Mouse (Mus musculus) limb, embryonic 12.5 days (tissue): ENCODE results near the gene Zc3h15. TPM values are rescaled to one million over a fixed set of nuclear protein-coding genes. Genes with fewer than 3 reads are reported as not detected.
A peak's percentile ranks its signal among the peaks of the same experiment; 100 is the strongest.
"Not testable (repeated sequence)": the region's sequence is repeated elsewhere in the genome, so short reads cannot be mapped to it uniquely, and the experiment has no call there.

ENCODE experiments used
- ATAC-seq: fragments of 200-750 bp; cut with Nextera tagmentation; 2 replicates; pipeline ENCODE4 v1.8.0; 2017; ENCODE audit warnings: low read depth, moderate TSS enrichment; ENCODE audit not compliant: insufficient number of reproducible peaks, insufficient read depth, low FRiP score, low TSS enrichment
- H3K27ac ChIP-seq: fragments of 300-500 bp; sonication (generic); 2 replicates; pipeline ENCODE4 v1.5.1; 2016; ENCODE audit warnings: mild to moderate bottlenecking, moderate library complexity
- H3K27me3 ChIP-seq: fragments of 300-500 bp; sonication (generic); 2 replicates; pipeline ENCODE4 v1.6.1; 2016; ENCODE audit warnings: mild to moderate bottlenecking, moderate library complexity
- H3K36me3 ChIP-seq: fragments of 300-500 bp; sonication (generic); 2 replicates; pipeline ENCODE4 v1.6.1; 2016; ENCODE audit warnings: mild to moderate bottlenecking, moderate library complexity
- H3K4me1 ChIP-seq: fragments of 300-500 bp; sonication (generic); replicated peaks from 2 replicates; pipeline ENCODE4 v1.6.1; 2016
- H3K4me2 ChIP-seq: fragments of 300-500 bp; sonication (generic); 2 replicates; pipeline ENCODE4 v1.6.1; 2016; ENCODE audit warnings: mild to moderate bottlenecking, moderate library complexity
- H3K4me3 ChIP-seq: fragments of 300-500 bp; sonication (generic); replicated peaks from 2 replicates; pipeline ENCODE4 v1.5.1; 2016; ENCODE audit warnings: mild to moderate bottlenecking
- H3K9ac ChIP-seq: fragments of 300-500 bp; sonication (generic); replicated peaks from 2 replicates; pipeline ENCODE4 v1.6.1; 2016; ENCODE audit warnings: mild to moderate bottlenecking, moderate library complexity
- H3K9me3 ChIP-seq: fragments of 300-500 bp; sonication (generic); 2 replicates; pipeline ENCODE4 v1.6.1; 2016; ENCODE audit warnings: mild to moderate bottlenecking, moderate library complexity
- WGBS: fragments of 180-500 bp; shearing (Covaris S2); methylation state at CpG from one replicate; pipeline ENCODE4 v1.1.7; 2016; 5-methylcytosine and 5-hydroxymethylcytosine counted together
- polyA plus RNA-seq: library from polyadenylated mRNA; unstranded; fragments of >200 nt; fragmentation: Nextera tagmentation; extraction: Ambion mirVana; gene quantifications from 2 replicates; pipeline ENCODE4 v1.2.1, GENCODE M21; 2016

Gene Zc3h15
- polyA plus RNA-seq, 1 experiment from 2014 or later, result 176 TPM

DNA sequence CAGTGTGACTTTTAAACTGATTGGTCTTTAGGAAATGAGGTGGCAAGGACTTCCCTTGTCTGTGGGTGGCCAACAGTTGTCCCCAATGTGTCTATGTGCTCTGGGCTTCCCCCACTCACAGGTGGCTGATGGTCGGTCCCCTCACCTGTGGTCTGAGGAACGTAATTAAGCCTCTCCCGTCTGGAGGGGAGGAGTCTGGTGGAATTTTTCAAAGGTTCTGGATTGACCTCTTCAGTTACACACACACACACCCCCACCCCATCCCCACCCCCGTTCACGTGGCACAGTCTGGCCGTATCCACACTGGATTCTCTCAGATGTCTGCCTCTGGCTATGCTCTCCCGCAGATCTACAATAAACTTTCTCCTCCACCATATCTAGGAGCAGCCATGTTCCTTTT, 49.8 kb downstream of the Zc3h15 start:
- H3K4me2 ChIP-seq, result no peak overlapping the region
- no peak overlapping the region for H3K9ac ChIP-seq
- H3K36me3 ChIP-seq, result no peaks in the 10 kb centered on the region
- no peaks in the 10 kb centered on the region for H3K9me3 ChIP-seq
- no peaks in the 10 kb centered on the region for H3K27me3 ChIP-seq
- no peak overlapping the region for H3K27ac ChIP-seq
- 53% methylated on average over 7 of the region's 7 CpGs for WGBS
- no peaks in the 10 kb centered on the region for H3K4me1 ChIP-seq
- 0 out of 2 replicates have a peak, but pooled peaks have one; percentile 26 for ATAC-seq
- no peak overlapping the region for H3K4me3 ChIP-seq

DNA sequence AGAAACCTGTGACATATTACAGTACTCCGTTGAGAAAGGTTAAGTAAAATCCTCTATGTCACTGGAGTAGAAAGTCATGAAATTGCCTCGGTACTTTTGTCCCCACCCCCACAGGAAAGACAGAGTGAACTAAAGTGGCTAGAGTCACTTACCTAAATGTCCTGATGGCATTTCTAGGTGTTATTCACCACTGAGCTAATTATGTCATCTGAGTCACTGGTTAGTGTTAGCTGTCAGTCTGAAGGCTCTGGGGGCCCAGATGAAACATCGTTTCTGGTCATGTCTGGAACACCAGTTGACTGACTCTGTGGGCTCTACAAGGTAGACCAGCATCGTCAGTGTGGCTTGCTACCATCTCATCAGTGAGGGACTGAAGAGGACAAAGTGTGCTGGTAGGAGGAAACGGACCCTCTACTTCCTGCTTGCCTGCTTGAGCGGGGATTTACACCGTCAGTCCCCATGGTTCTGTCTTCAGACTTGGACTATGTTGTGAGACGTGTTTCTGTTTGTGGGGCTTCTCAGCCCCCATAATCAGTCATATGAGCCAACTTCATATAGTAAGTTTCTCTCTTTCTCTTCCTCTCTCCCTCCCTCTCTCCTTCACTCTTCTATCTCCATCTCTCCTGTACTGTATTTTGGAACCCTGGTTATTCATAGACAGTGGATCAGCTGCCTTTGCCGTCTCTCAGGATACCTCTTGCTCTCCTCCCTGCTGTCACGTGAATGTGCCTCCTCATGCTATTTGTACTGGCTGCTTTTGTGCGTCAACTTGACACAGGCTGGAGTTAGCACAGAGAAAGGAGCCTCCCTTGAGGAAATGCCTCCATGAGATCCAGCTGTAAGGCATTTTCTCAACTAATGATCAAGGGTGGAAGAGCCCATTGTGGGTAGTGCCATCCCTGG, 51.4 kb downstream of the Zc3h15 start:
- Histone ChIP-seq H3K27me3 (no peaks in the 10 kb centered on the region), H3K9me3 (no peaks in the 10 kb centered on the region), H3K4me3 (no peak overlapping the region), H3K4me1 (no peaks in the 10 kb centered on the region), H3K4me2 (no peak overlapping the region), H3K36me3 (no peaks in the 10 kb centered on the region), H3K9ac (no peak overlapping the region), H3K27ac (no peak overlapping the region)
- no peak for ATAC-seq
- WGBS, result 76% methylated on average over 11 of the region's 11 CpGs

DNA sequence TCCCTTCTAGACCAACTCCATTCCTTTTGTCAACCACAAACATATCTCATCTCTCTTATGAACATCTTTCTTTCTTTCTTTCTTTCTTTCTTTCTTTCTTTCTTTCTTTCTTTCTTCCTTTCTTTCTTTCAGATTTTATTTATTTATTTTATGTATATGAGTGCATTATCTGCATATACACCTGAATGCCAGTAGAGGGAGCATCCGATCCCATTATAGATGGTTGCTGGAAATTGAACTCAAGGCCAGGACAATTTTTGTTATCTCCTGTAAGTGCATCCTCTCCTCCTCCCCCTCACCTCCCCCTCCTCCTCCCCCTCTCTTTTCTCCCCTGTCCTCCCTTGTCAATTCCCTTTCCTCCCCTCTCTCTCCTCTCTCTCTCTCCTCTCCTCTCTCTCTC, 54.2 kb downstream of the Zc3h15 start:
- ATAC-seq, result no peak
- WGBS, result 75% methylated on average over 1 of the region's 1 CpGs
- Histone ChIP-seq H3K9ac (no peak overlapping the region), H3K4me3 (no peak overlapping the region), H3K9me3 (no peaks in the 10 kb centered on the region), H3K4me1 (peaks cover 8% of the 10 kb centered on the region), H3K4me2 (no peak overlapping the region), H3K27me3 (no peaks in the 10 kb centered on the region), H3K36me3 (no peaks in the 10 kb centered on the region), H3K27ac (no peak overlapping the region)

DNA sequence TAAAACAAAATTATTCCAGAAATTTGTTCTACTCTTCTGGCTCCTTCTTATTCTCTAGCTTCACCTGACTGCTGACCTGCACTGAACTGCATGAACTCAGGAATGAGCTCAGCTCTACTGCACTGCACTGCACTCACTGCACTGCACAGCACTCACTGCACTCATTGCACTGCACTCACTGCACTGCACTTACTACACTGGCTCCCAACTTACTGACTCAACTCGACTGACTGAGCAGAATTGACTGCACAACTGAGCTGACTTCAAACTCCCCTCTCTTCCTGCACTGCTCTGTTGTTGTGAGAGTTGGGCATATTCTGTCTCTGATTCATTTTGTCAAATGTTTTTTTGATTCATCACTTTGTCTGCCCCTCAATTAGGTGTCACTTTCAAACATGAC, 55.1 kb downstream of the Zc3h15 start:
- no peak overlapping the region for H3K9ac ChIP-seq
- 54% methylated on average over 1 of the region's 1 CpGs for WGBS
- H3K9me3 ChIP-seq, result no peaks in the 10 kb centered on the region
- no peak overlapping the region for H3K4me2 ChIP-seq
- no peak overlapping the region for H3K4me3 ChIP-seq
- no peak for ATAC-seq
- peaks cover 8% of the 10 kb centered on the region for H3K4me1 ChIP-seq
- no peak overlapping the region for H3K27ac ChIP-seq
- H3K36me3 ChIP-seq, result no peaks in the 10 kb centered on the region
- no peaks in the 10 kb centered on the region for H3K27me3 ChIP-seq

DNA sequence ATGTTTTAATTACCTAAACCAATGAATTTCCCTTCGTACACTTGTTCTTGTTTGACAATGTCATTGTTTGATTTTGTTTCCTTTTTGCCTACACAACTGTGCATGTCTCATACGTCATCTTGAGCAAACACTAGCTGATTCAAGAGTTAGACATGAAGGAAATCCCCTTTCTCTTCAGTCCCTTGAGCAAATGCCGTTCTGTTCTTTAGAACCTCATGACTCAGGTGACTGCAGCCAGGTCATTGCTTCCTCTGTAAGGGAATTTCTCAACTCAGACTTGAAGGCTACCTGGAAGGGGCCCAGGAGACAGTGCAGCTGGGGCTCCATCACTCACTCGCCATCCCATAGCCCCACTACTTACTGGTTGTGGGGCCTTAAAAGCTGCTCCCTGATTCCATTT, 56.4 kb downstream of the Zc3h15 start:
- no peak for ATAC-seq
- H3K36me3 ChIP-seq, result no peaks in the 10 kb centered on the region
- 82% methylated on average over 4 of the region's 4 CpGs for WGBS
- H3K4me3 ChIP-seq, result no peak overlapping the region
- no peak overlapping the region for H3K9ac ChIP-seq
- H3K4me2 ChIP-seq, result no peak overlapping the region
- no peaks in the 10 kb centered on the region for H3K9me3 ChIP-seq
- no peaks in the 10 kb centered on the region for H3K27me3 ChIP-seq
- no peak overlapping the region for H3K27ac ChIP-seq
- H3K4me1 ChIP-seq, result peaks cover 10% of the 10 kb centered on the region

DNA sequence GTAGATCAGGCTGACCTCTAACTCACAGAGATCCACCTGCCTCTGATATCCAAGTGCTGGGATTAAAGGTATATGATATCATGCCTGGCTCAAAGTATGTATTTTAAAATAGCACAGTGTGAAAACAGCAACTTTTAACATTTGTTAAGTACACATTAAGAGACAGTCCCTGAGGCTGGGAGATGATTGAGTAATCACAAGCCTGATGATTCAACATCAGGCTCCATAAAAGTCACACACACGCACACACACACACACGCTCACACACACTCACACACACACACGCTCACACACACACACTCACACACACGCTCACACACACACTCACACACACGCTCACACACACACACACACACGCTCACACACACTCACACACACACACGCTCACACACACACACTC, 58.2 kb downstream of the Zc3h15 start:
- Histone ChIP-seq H3K9me3 (no peaks in the 10 kb centered on the region), H3K4me3 (no peak overlapping the region), H3K27me3 (no peaks in the 10 kb centered on the region), H3K4me2 (no peak overlapping the region), H3K4me1 (peaks cover 22% of the 10 kb centered on the region), H3K27ac (no peak overlapping the region), H3K9ac (no peak overlapping the region), H3K36me3 (no peaks in the 10 kb centered on the region)
- ATAC-seq, result no peak
- 87% methylated on average over 7 of the region's 7 CpGs for WGBS

DNA sequence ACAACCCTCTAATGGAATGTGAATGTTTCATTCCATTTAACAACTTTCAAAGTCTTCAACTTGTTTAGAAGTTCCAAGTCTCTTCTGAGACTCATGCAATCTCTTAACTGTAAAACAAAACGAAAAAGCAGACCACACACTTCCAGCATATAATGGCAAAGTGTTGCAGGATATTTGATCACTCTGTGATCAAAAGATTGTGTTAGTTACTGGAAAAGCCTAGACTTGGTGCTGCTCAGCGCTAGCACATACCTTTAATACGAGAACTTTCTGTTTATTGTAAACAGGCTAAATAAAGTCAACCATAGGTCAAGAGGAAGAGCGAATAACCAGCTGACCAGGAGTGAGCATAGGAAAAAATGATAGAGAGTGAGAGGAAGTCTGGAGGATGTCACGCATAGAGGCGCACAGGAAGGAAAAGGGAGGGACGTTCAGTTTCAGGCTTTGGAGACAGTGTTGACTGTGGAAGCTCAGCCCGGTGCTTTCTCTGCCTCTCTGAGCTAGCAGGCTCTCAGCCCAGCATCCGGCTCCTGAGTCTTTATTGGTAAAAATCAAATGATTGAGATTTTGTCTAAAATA, 61.4 kb downstream of the Zc3h15 start:
- no peak overlapping the region for H3K9ac ChIP-seq
- no peaks in the 10 kb centered on the region for H3K36me3 ChIP-seq
- H3K27ac ChIP-seq, result no peak overlapping the region
- H3K27me3 ChIP-seq, result no peaks in the 10 kb centered on the region
- H3K9me3 ChIP-seq, result no peaks in the 10 kb centered on the region
- ATAC-seq, result no peak
- H3K4me2 ChIP-seq, result no peak overlapping the region
- peaks cover 48% of the 10 kb centered on the region for H3K4me1 ChIP-seq
- WGBS, result 74% methylated on average over 9 of the region's 9 CpGs
- no peak overlapping the region for H3K4me3 ChIP-seq

DNA sequence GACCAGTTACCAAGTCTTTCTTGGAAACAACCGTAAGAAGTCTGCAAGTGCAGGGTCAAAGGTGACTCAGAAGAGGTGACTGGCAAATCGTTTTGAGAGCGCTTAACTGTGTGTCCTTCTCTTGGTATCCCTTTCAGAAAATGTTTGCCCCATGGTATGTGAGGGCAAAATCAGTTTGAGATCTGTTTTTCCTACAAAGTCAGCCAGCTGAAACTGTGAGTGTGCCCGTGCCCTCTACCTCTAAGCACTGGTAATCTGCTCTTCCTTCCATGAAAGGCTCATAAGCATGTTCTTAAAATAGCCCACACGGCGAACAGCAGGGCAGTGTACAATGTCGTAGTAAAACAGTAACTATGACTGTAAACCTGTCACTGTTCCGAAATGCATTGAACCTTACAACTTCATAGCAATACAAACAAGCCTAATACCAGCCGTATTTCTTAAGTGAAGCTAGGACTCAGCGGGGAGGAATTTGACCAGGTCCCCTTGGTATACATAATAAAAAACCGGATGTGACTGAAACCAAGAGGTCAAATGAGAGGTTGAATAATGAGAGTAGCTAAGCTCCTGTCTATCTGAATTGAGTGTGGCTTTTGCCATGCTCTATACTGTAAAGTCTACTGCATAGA, 65.8 kb downstream of the Zc3h15 start:
- peaks cover 57% of the 10 kb centered on the region for H3K4me1 ChIP-seq
- no peak overlapping the region for H3K4me3 ChIP-seq
- H3K9me3 ChIP-seq, result no peaks in the 10 kb centered on the region
- H3K4me2 ChIP-seq, result peak overlapping the region; percentile 11; the same call in 1 of the 2 replicates
- H3K27me3 ChIP-seq, result no peaks in the 10 kb centered on the region
- no peak overlapping the region for H3K9ac ChIP-seq
- peak; percentile 75 for ATAC-seq
- no peaks in the 10 kb centered on the region for H3K36me3 ChIP-seq
- WGBS, result 10% methylated on average over 11 of the region's 11 CpGs
- H3K27ac ChIP-seq, result peak overlapping the region; percentile 69

DNA sequence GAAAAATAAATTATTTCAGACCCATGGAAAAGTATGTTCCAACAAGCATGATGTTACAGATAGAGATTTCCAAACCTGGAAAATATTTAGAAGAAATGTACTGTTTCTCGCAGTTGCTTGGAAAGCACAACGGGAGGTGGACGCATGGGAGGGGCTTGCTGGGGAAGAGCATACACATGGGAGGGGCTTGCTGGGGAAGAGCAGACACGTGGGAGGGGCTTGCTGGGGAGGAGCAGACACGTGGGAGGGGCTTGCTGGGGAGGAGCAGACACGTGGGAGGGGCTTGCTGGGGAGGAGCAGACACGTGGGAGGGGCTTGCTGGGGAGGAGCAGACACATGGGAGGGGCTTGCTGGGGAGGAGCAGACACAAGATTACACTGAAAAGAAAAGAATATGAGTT, 69.0 kb downstream of the Zc3h15 start:
- H3K36me3 ChIP-seq, H3K27me3 ChIP-seq, H3K27ac ChIP-seq, H3K4me2 ChIP-seq, H3K4me3 ChIP-seq, H3K9ac ChIP-seq, ATAC-seq, H3K9me3 ChIP-seq: not testable (repeated sequence)
- 79% methylated on average over 7 of the region's 7 CpGs for WGBS
- H3K4me1 ChIP-seq, result peaks cover 39% of the 10 kb centered on the region

DNA sequence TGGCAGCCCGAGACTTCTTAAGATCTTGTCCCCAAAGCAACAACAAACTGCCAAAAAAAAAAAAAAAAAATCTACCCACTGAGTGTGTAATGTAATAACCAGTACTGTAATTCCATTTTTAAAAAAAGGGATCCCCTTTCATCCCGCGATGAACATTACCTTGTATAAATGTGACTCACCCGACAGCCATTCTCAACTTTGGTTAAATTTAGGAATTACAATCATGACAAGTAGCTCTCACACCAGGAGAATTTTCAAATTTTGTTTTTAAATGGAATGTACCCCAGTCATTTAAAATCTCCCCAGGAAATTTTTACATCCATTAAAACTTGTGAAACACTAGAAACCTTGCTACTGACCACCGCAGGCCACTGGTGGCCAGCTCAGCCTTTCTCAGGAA, 69.7 kb downstream of the Zc3h15 start:
- H3K4me2 ChIP-seq, result 0 out of 2 replicates have a peak overlapping the region, but pooled peaks have one; percentile 34
- H3K9ac ChIP-seq, result no peak overlapping the region
- H3K4me1 ChIP-seq, result peaks cover 32% of the 10 kb centered on the region
- peak overlapping the region; percentile 45; the same call in 1 of the 2 replicates for H3K27ac ChIP-seq
- no peaks in the 10 kb centered on the region for H3K27me3 ChIP-seq
- no peak for ATAC-seq
- WGBS, result 63% methylated on average over 5 of the region's 5 CpGs
- H3K36me3 ChIP-seq, result no peaks in the 10 kb centered on the region
- H3K9me3 ChIP-seq, result no peaks in the 10 kb centered on the region
- no peak overlapping the region for H3K4me3 ChIP-seq
